Mouse (Mus musculus): Measurements from ENCODE around the gene Gm21541. TPM values are rescaled to one million over a fixed set of nuclear protein-coding genes. Genes with fewer than 3 reads are reported as not detected.
"Not testable (repeated sequence)": the region's sequence is repeated elsewhere in the genome, so short reads cannot be mapped to it uniquely, and the experiment has no call there.

The Gm21541 gene
- polyA plus RNA-seq (2012; rRNA removed), result 2.8 and 12.6 TPM in 2 replicates
- 25.2 TPM in 1 of 2 replicates, not detected in the other for polyA plus RNA-seq (2014; fragmentation: Nextera tagmentation; extraction: Ambion mirVana)

- not testable (repeated sequence) for ATAC-seq (ENCODE audit: low FRiP score, low read depth); H3K27me3 ChIP-seq (ENCODE audit: control insufficient read depth, insufficient read depth, low read length); H3K9ac ChIP-seq (ENCODE audit: low read depth, low read length, severe bottlenecking); H3K9me3 ChIP-seq (ENCODE audit: control insufficient read depth, low read length); H3K4me1 ChIP-seq (ENCODE audit: control insufficient read depth, insufficient read depth, low read length); H3K4me3 ChIP-seq (replicated peaks; ENCODE audit: low read length); DNase-seq (ENCODE audit: low spot score); H3K36me3 ChIP-seq (ENCODE audit: control insufficient read depth, insufficient read depth, low read length); H3K27ac ChIP-seq (replicated peaks; ENCODE audit: low read depth, low read length); H3K4me2 ChIP-seq (replicated peaks; ENCODE audit: low read depth, low read length, severe bottlenecking)
- no CpG with 5 or more reads among the region's 5 CpGs for WGBS
These were observed at the start of gene Gm21541 for GRCm38 (mm10) chr4:41903310-41903709. TSS of gene Gm21541 (plus strand) at chr4:41903610.

GRCm38 (mm10) chr4:41941272-41941671 lies 37.9 kb downstream of the Gm21541 start, which contains the start of gene Gm20878:
TSS of gene Gm20878 (plus strand) at chr4:41941572.
- H3K4me2 ChIP-seq (replicated peaks; ENCODE audit: low read depth, low read length, severe bottlenecking); H3K9me3 ChIP-seq (ENCODE audit: control insufficient read depth, low read length); ATAC-seq (ENCODE audit: low FRiP score, low read depth); H3K9ac ChIP-seq (ENCODE audit: low read depth, low read length, severe bottlenecking); H3K27me3 ChIP-seq (ENCODE audit: control insufficient read depth, insufficient read depth, low read length); DNase-seq (ENCODE audit: low spot score); H3K4me1 ChIP-seq (ENCODE audit: control insufficient read depth, insufficient read depth, low read length); H3K27ac ChIP-seq (replicated peaks; ENCODE audit: low read depth, low read length); H3K36me3 ChIP-seq (ENCODE audit: control insufficient read depth, insufficient read depth, low read length); H3K4me3 ChIP-seq (replicated peaks; ENCODE audit: low read length): not testable (repeated sequence)
- WGBS, result no CpG with 5 or more reads among the region's 8 CpGs

Other genes starting within 250 kb of the Gm21541 start
- gene Cntfr, start 206.5 kb upstream of the Gm21541 start, polyA plus RNA-seq (2012; rRNA removed), result 34.2 and 43.6 TPM in 2 replicates
- gene Cntfr, start 206.5 kb upstream of the Gm21541 start, polyA plus RNA-seq (2014; fragmentation: Nextera tagmentation; extraction: Ambion mirVana), result 5.3 and 5.4 TPM in 2 replicates
- gene Il11ra1, start 203.6 kb upstream of the Gm21541 start, polyA plus RNA-seq (2012; rRNA removed), result 247 and 316 TPM in 2 replicates
- gene Il11ra1, start 203.6 kb upstream of the Gm21541 start, polyA plus RNA-seq (2014; fragmentation: Nextera tagmentation; extraction: Ambion mirVana), result 384 and 431 TPM in 2 replicates
- gene Rpp25l, start 190.1 kb upstream of the Gm21541 start, polyA plus RNA-seq (2012; rRNA removed), result 59.3 and 67.5 TPM in 2 replicates
- gene Rpp25l, start 190.1 kb upstream of the Gm21541 start, polyA plus RNA-seq (2014; fragmentation: Nextera tagmentation; extraction: Ambion mirVana), result 69.8 and 76.2 TPM in 2 replicates
- 64.2 and 70.1 TPM in 2 replicates for gene Dctn3, start 180.4 kb upstream of the Gm21541 start, polyA plus RNA-seq (2012; rRNA removed)
- 99.1 and 101 TPM in 2 replicates for gene Dctn3, start 180.4 kb upstream of the Gm21541 start, polyA plus RNA-seq (2014; fragmentation: Nextera tagmentation; extraction: Ambion mirVana)
- 0.09 and 0.20 TPM in 2 replicates for gene Arid3c, start 172.5 kb upstream of the Gm21541 start, polyA plus RNA-seq (2012; rRNA removed)
- gene Arid3c, start 172.5 kb upstream of the Gm21541 start, polyA plus RNA-seq (2014; fragmentation: Nextera tagmentation; extraction: Ambion mirVana), result 0.29 TPM in 1 of 2 replicates, not detected in the other
- gene Galt, start 148.4 kb upstream of the Gm21541 start, polyA plus RNA-seq (2012; rRNA removed), result 83.3 and 119 TPM in 2 replicates
- gene Galt, start 148.4 kb upstream of the Gm21541 start, polyA plus RNA-seq (2014; fragmentation: Nextera tagmentation; extraction: Ambion mirVana), result 39.5 and 43.6 TPM in 2 replicates
- 79.2 and 91.4 TPM in 2 replicates for gene Sigmar1, start 147.5 kb upstream of the Gm21541 start, polyA plus RNA-seq (2012; rRNA removed)
- gene Sigmar1, start 147.5 kb upstream of the Gm21541 start, polyA plus RNA-seq (2014; fragmentation: Nextera tagmentation; extraction: Ambion mirVana), result 85.3 and 88.9 TPM in 2 replicates
- 96.6 and 107 TPM in 2 replicates for gene Ccl27a, start 129.4 kb upstream of the Gm21541 start, polyA plus RNA-seq (2012; rRNA removed)
- 44.9 and 50.9 TPM in 2 replicates for gene Ccl27a, start 129.4 kb upstream of the Gm21541 start, polyA plus RNA-seq (2014; fragmentation: Nextera tagmentation; extraction: Ambion mirVana)
- 3.7 and 5.8 TPM in 2 replicates for gene Gm20878, start 38.0 kb downstream of the Gm21541 start, polyA plus RNA-seq (2012; rRNA removed)
- 1.6 and 1.8 TPM in 2 replicates for gene Gm20878, start 38.0 kb downstream of the Gm21541 start, polyA plus RNA-seq (2014; fragmentation: Nextera tagmentation; extraction: Ambion mirVana)
- 0.98 and 1.2 TPM in 2 replicates for gene Fam205a4, start 62.4 kb downstream of the Gm21541 start, polyA plus RNA-seq (2012; rRNA removed)
- 0.58 and 0.66 TPM in 2 replicates for gene Fam205a4, start 62.4 kb downstream of the Gm21541 start, polyA plus RNA-seq (2014; fragmentation: Nextera tagmentation; extraction: Ambion mirVana)
- 0.04 and 0.20 TPM in 2 replicates for gene Gm21093, start 131.1 kb downstream of the Gm21541 start, polyA plus RNA-seq (2012; rRNA removed)
- 0.22 TPM in 1 of 2 replicates, not detected in the other for gene Gm21093, start 131.1 kb downstream of the Gm21541 start, polyA plus RNA-seq (2014; fragmentation: Nextera tagmentation; extraction: Ambion mirVana)
- not detected in 2 replicates for gene Gm3893, start 187.6 kb downstream of the Gm21541 start, polyA plus RNA-seq (2012; rRNA removed)
- gene Gm3893, start 187.6 kb downstream of the Gm21541 start, polyA plus RNA-seq (2014; fragmentation: Nextera tagmentation; extraction: Ambion mirVana), result not detected in 2 replicates
- gene Gm13304, start 211.2 kb downstream of the Gm21541 start, polyA plus RNA-seq (2012; rRNA removed), result not detected in 2 replicates
- gene Gm13304, start 211.2 kb downstream of the Gm21541 start, polyA plus RNA-seq (2014; fragmentation: Nextera tagmentation; extraction: Ambion mirVana), result 5.9 TPM in 1 of 2 replicates, not detected in the other
- 0.30 and 0.42 TPM in 2 replicates for gene Gm13306, start 249.8 kb downstream of the Gm21541 start, polyA plus RNA-seq (2012; rRNA removed)
- 0.64 TPM in 1 of 2 replicates, not detected in the other for gene Gm13306, start 249.8 kb downstream of the Gm21541 start, polyA plus RNA-seq (2014; fragmentation: Nextera tagmentation; extraction: Ambion mirVana)